Mouse (Mus musculus): ENCODE measurements around the gene Nfic.

DNA sequence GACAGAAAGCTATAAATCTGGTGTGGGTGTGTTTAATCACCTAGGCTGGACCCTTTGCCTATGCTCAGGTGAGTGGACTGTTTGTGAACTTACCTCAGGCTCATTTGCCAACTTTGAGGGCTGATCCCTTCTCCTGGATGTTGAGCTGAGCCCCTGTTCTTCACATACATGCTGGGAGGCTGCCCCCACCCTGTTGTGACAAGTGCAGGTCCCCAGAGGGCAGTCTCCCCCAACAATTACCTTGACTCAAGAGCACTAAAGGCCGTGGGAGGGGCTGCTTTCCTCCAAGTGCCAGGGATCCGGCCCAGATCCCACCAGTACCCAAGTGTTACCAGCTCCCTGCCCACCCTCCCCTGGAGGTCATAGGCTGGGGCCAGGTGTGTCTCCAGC is 29.6 kb upstream of the Nfic start:
- peak; percentile 39 for TF ChIP-seq CTCF (IDR thresholded peaks at IDR 0.05; ENCODE audit: low read depth)
- no peak for TF ChIP-seq EP300 (IDR thresholded peaks at IDR 0.05; ENCODE audit: low read depth)
